Comparison of ENCODE assay signal across 8 mouse cellular contexts in the genomic region with DNA sequence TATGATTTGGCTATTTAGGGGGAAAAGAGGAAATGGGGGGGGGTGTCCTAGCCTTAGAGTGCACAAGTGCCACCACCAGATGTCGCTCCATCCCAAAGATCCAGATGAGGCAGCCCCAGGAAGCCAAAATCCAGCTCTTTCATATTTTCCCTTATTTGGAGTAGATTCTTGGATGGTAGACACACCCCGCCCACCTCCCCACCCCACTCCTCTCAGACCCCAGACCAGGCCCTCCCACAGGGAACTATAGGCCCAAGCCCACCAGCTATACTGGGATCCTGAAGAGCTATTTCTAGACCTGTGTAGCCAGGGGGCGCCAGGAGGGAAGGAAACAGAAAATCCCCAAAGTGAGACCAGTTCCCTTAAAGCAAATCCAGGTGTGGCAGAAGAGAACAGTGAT. TPM values are rescaled to one million over a fixed set of nuclear protein-coding genes. Genes with fewer than 3 reads are reported as not detected.
DNase-seq lines count a peak whose midpoint lies in the region; ATAC-seq and TF ChIP-seq lines count a peak whose summit lies in the region.

No protein-coding gene starts in this region.

- no peak for TF ChIP-seq POLR2A in CH12.LX (IDR thresholded peaks at IDR 0.05; ENCODE audit: low read depth, low read length)

- ATAC-seq in heart, embryonic 11.5 days (replicated peaks; ENCODE audit: insufficient number of reproducible peaks, low FRiP score, low TSS enrichment): no peak
- no peak for ATAC-seq in monocyte, adult 5-6 weeks (replicated peaks; ENCODE audit: insufficient number of reproducible peaks, low FRiP score, low TSS enrichment, poor library complexity, severe bottlenecking)

- H3K36me3 ChIP-seq in CH12.LX (replicated peaks in 1 of 2; ENCODE audit: control insufficient read depth in 1 of 2, insufficient read depth in 1 of 2, low read length in 1 of 2): no peaks in the 10 kb centered on the region
- H3K36me3 ChIP-seq in heart, embryonic 11.5 days (ENCODE audit: control insufficient read depth, insufficient read depth, low read length): 0 out of 2 replicates have a peak, but pooled peaks cover under 1% of the 10 kb centered on the region

- no peaks in the 10 kb centered on the region for H3K9me3 ChIP-seq in CH12.LX (replicated peaks; ENCODE audit: low read length)
- H3K9me3 ChIP-seq in heart, embryonic 11.5 days (replicated peaks; ENCODE audit: control insufficient read depth, low read length): no peaks in the 10 kb centered on the region

- in situ Hi-C loops in CH12.LX (cut with MboI; ENCODE audit: low pct_ligation_motif_present, low pct_unique_long_range_greater_than_20kb, low sequenced_read_pairs): loop anchor here (5.0 to 10.0 kb wide), 2 partner anchors 124 to 164 kb away; a partner anchor contains a TSS

- H3K27me3 ChIP-seq in CH12.LX (replicated peaks): no peaks in the 10 kb centered on the region
- no peaks in the 10 kb centered on the region for H3K27me3 ChIP-seq in heart, embryonic 11.5 days (ENCODE audit: control insufficient read depth, insufficient read depth, low read length)

- DNase-seq in 3134 (ENCODE audit: extremely low read depth, insufficient read length, low spot score) (peak; percentile 56), CH12.LX (ENCODE audit: extremely low read depth) (peak; percentile 56)
- peak; percentile 82 to 83 for DNase-seq in cerebellum, postnatal 10 days
- peak; percentile 72 for DNase-seq in kidney, postnatal 14 days
- DNase-seq in lung, postnatal 10 days: peak; percentile 79
- DNase-seq in spleen, adult 18-20 months: peak; percentile 48 to 62

- dilution Hi-C loops in CH12.LX (cut with MboI; ENCODE audit: extremely low pct_ligation_motif_present, extremely low pct_unique_long_range_greater_than_20kb, low sequenced_read_pairs): no loop called here

- TF ChIP-seq RAD21 in CH12.LX (IDR thresholded peaks at IDR 0.05; ENCODE audit: low read depth, low read length): peak; percentile 57

- peak; percentile 22 to 67; a peak in 3 of 4 replicates for TF ChIP-seq CTCF in CH12.LX (conservative IDR thresholded peaks at IDR 0.05 in 1 of 2, IDR thresholded peaks at IDR 0.05 in 1 of 2; ENCODE audit: low read depth in 2 of 2, low read length in 2 of 2)

- H3K4me1 ChIP-seq in CH12.LX (ENCODE audit: control insufficient read depth in 1 of 2, insufficient read depth in 2 of 2): peaks cover 5 to 21% of the 10 kb centered on the region in 2 experiments; a peak in 3 of 4 replicates
- H3K4me1 ChIP-seq in heart, embryonic 11.5 days (ENCODE audit: control insufficient read depth, insufficient read depth, low read length): no peaks in the 10 kb centered on the region

- peak overlapping the region; percentile 90 for H3K4me2 ChIP-seq in CH12.LX (ENCODE audit: insufficient read depth, low read depth, poor library complexity, severe bottlenecking)
- peak overlapping the region; percentile 63 for H3K4me2 ChIP-seq in heart, embryonic 11.5 days

- no peak for TF ChIP-seq EP300 in CH12.LX (IDR thresholded peaks at IDR 0.05; ENCODE audit: low read length)

- H3K4me3 ChIP-seq in CH12.LX (replicated peaks in 1 of 3; ENCODE audit: low read depth in 2 of 3, low read length in 2 of 3, poor library complexity in 1 of 3): no peak overlapping the region
- peak overlapping the region; percentile 46 for H3K4me3 ChIP-seq in heart, embryonic 11.5 days (ENCODE audit: low read depth, low read length)

- no peak overlapping the region for H3K27ac ChIP-seq in CH12.LX (ENCODE audit: insufficient read depth, low read depth)
- H3K27ac ChIP-seq in heart, embryonic 11.5 days (ENCODE audit: low read depth, low read length): peak overlapping the region; percentile 80

- H3K79me2 ChIP-seq in CH12.LX (replicated peaks; ENCODE audit: control insufficient read depth, extremely low read depth, insufficient read depth, poor library complexity, severe bottlenecking): peaks cover 13% of the 10 kb centered on the region; the same call in 1 of the 2 replicates

- H3K9ac ChIP-seq in CH12.LX (ENCODE audit: insufficient read depth, low read depth): no peak overlapping the region
- peak overlapping the region; percentile 70 for H3K9ac ChIP-seq in heart, embryonic 11.5 days (ENCODE audit: low read depth, low read length)

- 22% methylated on average over 3 of the region's 3 CpGs for WGBS in heart, embryonic 11.5 days (ENCODE audit: insufficient replicate concordance)

TF ChIP-seq in CH12.LX, 34 proteins besides CTCF, POLR2A, EP300 and RAD21:
- TF ChIP-seq MAZ (IDR thresholded peaks at IDR 0.05; ENCODE audit: low read depth, low read length): 0 out of 2 replicates have a peak, but pooled peaks have one; percentile 48
- 0 out of 2 replicates have a peak, but pooled peaks have one; percentile 33 for TF ChIP-seq NELFE (IDR thresholded peaks at IDR 0.05; ENCODE audit: low read depth, low read length)
- no peak for TF ChIP-seq USF1 (IDR thresholded peaks at IDR 0.05; ENCODE audit: low read depth, low read length)
- peak; percentile 62 for TF ChIP-seq SMC3 (IDR thresholded peaks at IDR 0.05; ENCODE audit: low read depth, low read length)

RNA-seq across cellular contexts. Expression of a gene that starts 1.0 kb away (rescaled TPM):
- total RNA-seq in CH12.LX (2012; rRNA removed) (78.7 and 82.4 TPM in 2 replicates), CH12.LX (2014; rRNA removed) (56.8 and 70.2 TPM in 2 replicates)
- polyA plus RNA-seq in CH12.LX (2012; ENCODE audit: insufficient read length, low read depth): 82.6 and 91.6 TPM in 2 replicates
- polyA plus RNA-seq in heart, embryonic 11.5 days (2014; fragmentation: Nextera tagmentation; extraction: Ambion mirVana): 170 and 219 TPM in 2 replicates
- 2,023 to 2,748 TPM (median 2,149 TPM) in 3 replicates for total RNA-seq in monocyte, adult 5-6 weeks (2017)

RNA-seq across cellular contexts. Expression of a gene that starts 5.8 kb away (rescaled TPM):
- 65.4 and 65.6 TPM in 2 replicates for total RNA-seq in CH12.LX (2012; rRNA removed)
- 80.1 and 99.4 TPM in 2 replicates for total RNA-seq in CH12.LX (2014; rRNA removed)
- 73.8 and 132 TPM in 2 replicates for polyA plus RNA-seq in CH12.LX (2012; ENCODE audit: insufficient read length, low read depth)
- 16.7 and 22.3 TPM in 2 replicates for polyA plus RNA-seq in heart, embryonic 11.5 days (2014; fragmentation: Nextera tagmentation; extraction: Ambion mirVana)
- total RNA-seq in monocyte, adult 5-6 weeks (2017): 85.3 to 98.0 TPM (median 91.4 TPM) in 3 replicates

RNA-seq across cellular contexts. Expression of a gene that starts 22.0 kb away (rescaled TPM):
- total RNA-seq in CH12.LX (2012; rRNA removed): 3,647 and 3,697 TPM in 2 replicates
- 3,137 and 3,420 TPM in 2 replicates for total RNA-seq in CH12.LX (2014; rRNA removed)
- polyA plus RNA-seq in CH12.LX (2012; ENCODE audit: insufficient read length, low read depth): 200 and 459 TPM in 2 replicates
- polyA plus RNA-seq in heart, embryonic 11.5 days (2014; fragmentation: Nextera tagmentation; extraction: Ambion mirVana): 532 and 534 TPM in 2 replicates
- total RNA-seq in monocyte, adult 5-6 weeks (2017): 1,229 to 1,534 TPM (median 1,358 TPM) in 3 replicates

RNA-seq across cellular contexts. Expression of a gene that starts 33.1 kb away (rescaled TPM):
- 31.9 and 40.4 TPM in 2 replicates for total RNA-seq in CH12.LX (2012; rRNA removed)
- 29.2 and 31.6 TPM in 2 replicates for total RNA-seq in CH12.LX (2014; rRNA removed)
- polyA plus RNA-seq in CH12.LX (2012; ENCODE audit: insufficient read length, low read depth): 25.6 and 29.0 TPM in 2 replicates
- 49.1 and 58.2 TPM in 2 replicates for polyA plus RNA-seq in heart, embryonic 11.5 days (2014; fragmentation: Nextera tagmentation; extraction: Ambion mirVana)
- 59.4 to 103 TPM (median 69.3 TPM) in 3 replicates for total RNA-seq in monocyte, adult 5-6 weeks (2017)

RNA-seq across cellular contexts. Expression of a gene that starts 33.5 kb away (rescaled TPM):
- total RNA-seq in CH12.LX (2012; rRNA removed): 3.4 and 4.7 TPM in 2 replicates
- 3.8 and 5.1 TPM in 2 replicates for total RNA-seq in CH12.LX (2014; rRNA removed)
- polyA plus RNA-seq in CH12.LX (2012; ENCODE audit: insufficient read length, low read depth): 4.3 and 4.6 TPM in 2 replicates
- 10.5 and 11.5 TPM in 2 replicates for polyA plus RNA-seq in heart, embryonic 11.5 days (2014; fragmentation: Nextera tagmentation; extraction: Ambion mirVana)
- 46.0 to 56.4 TPM (median 56.0 TPM) in 3 replicates for total RNA-seq in monocyte, adult 5-6 weeks (2017)

Comparison
In these comparisons a context has a peak if more than half of its experiments do, and no peak if none do; other contexts are left out.
1. RNA of a gene that starts 1.0 kb away (total RNA-seq): 2,023 to 2,748 TPM in monocyte, adult 5-6 weeks; 56.8 to 82.4 TPM in CH12.LX; every median in the first group is over 10 times any median in the second.
2. Peak in every context shown above with its lines, with median percentiles within 50 percentile points of each other: DNase-seq.